Mouse (Mus musculus) bone marrow, adult 2 months (tissue): Measurements from ENCODE around the gene Gramd1c.

ENCODE experiments used
- CTCF ChIP-seq: fragments of 200-500 bp; IDR thresholded peaks from 2 replicates; pipeline ENCODE4 v1.5.1; 2011; ENCODE audit warnings: low read length, control low read depth; ENCODE audit not compliant: control insufficient read depth, insufficient read depth
- POLR2A ChIP-seq: fragments of 200-500 bp; IDR thresholded peaks from 2 replicates; pipeline ENCODE4 v1.6.1; 2011; ENCODE audit warnings: low read depth, mild to moderate bottlenecking, control low read depth, low read length, borderline replicate concordance; ENCODE audit not compliant: control insufficient read depth

DNA sequence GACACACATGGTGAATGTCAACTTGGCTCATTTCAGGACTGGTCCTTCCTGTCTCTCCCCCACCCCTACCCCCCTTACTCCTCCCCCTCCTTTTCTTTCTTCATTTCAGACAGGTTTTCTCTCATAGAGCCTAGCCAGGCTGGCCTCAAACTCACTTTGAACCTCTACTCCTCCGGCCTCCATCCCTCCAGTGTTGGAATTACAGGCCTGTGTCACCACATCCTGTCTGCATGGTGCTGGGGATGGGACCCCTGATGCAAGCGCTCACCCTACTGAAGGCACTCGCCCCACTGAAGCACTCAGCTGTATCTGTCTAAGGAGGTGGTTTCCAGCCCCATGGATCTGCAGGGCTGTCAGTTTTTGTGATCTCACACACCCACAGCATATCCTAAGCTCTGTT is 27.9 kb downstream of the Gramd1c start:
- no peak for TF ChIP-seq POLR2A
- no peak for TF ChIP-seq CTCF
